Mouse (Mus musculus) thymus, adult 2 months (tissue): ENCODE results near the gene Prdm8. TPM values are rescaled to one million over a fixed set of nuclear protein-coding genes. Genes with fewer than 3 reads are reported as not detected.

ENCODE experiments used
- DNase-seq: peaks from one replicate; pipeline ENCODE4 v3.0.0; 2021
- H3K27ac ChIP-seq: fragments of 200-500 bp; 2 replicates; pipeline ENCODE4 v1.5.1; 2012; ENCODE audit warnings: low read length, control low read depth; ENCODE audit not compliant: control insufficient read depth, insufficient read depth
- H3K27me3 ChIP-seq: fragments of 200-500 bp; 2 replicates; pipeline ENCODE4 v1.6.1; 2012; ENCODE audit warnings: mild to moderate bottlenecking, low read length, moderate library complexity, mixed read lengths; ENCODE audit not compliant: control insufficient read depth, insufficient read depth
- H3K36me3 ChIP-seq: fragments of 200-500 bp; 2 replicates; pipeline ENCODE4 v1.6.1; 2012; ENCODE audit warnings: mild to moderate bottlenecking, low read length, moderate library complexity; ENCODE audit not compliant: control insufficient read depth, insufficient read depth
- H3K4me1 ChIP-seq: fragments of 200-500 bp; replicated peaks from 2 replicates; pipeline ENCODE4 v1.6.1; 2012; ENCODE audit warnings: low read length; ENCODE audit not compliant: control insufficient read depth, insufficient read depth
- H3K4me3 ChIP-seq: fragments of 200-500 bp; 2 replicates; pipeline ENCODE4 v1.5.1; 2012; ENCODE audit warnings: mild to moderate bottlenecking, low read length, control low read depth, moderate library complexity; ENCODE audit not compliant: control insufficient read depth, insufficient read depth
- CTCF ChIP-seq: fragments of 200-500 bp; IDR thresholded peaks from 2 replicates; pipeline ENCODE4 v1.5.1; 2012; ENCODE audit warnings: mild to moderate bottlenecking, control low read depth, low read length, moderate library complexity, borderline replicate concordance; ENCODE audit not compliant: control insufficient read depth, poor library complexity, insufficient read depth; ENCODE audit errors: extremely low read depth
- POLR2A ChIP-seq: fragments of 200-500 bp; IDR thresholded peaks from 2 replicates; pipeline ENCODE4 v1.6.1; 2012; ENCODE audit warnings: mild to moderate bottlenecking, low read length, control low read depth, moderate library complexity; ENCODE audit not compliant: control insufficient read depth, poor library complexity, insufficient read depth; ENCODE audit errors: extremely low read depth
- WGBS: fragments of 180-500 bp; shearing (Covaris S2); methylation state at CpG from one replicate; pipeline ENCODE4 v1.1.7; 2018; 5-methylcytosine and 5-hydroxymethylcytosine counted together
- polyA plus RNA-seq: library from polyadenylated mRNA; depleted of rRNA; stranded (reverse); fragments of >200 nt; gene quantifications from 2 replicates; pipeline ENCODE4 v1.2.3, GENCODE M21; 2012

The Prdm8 gene
- polyA plus RNA-seq, 1 experiment, result 0.09 TPM

DNA sequence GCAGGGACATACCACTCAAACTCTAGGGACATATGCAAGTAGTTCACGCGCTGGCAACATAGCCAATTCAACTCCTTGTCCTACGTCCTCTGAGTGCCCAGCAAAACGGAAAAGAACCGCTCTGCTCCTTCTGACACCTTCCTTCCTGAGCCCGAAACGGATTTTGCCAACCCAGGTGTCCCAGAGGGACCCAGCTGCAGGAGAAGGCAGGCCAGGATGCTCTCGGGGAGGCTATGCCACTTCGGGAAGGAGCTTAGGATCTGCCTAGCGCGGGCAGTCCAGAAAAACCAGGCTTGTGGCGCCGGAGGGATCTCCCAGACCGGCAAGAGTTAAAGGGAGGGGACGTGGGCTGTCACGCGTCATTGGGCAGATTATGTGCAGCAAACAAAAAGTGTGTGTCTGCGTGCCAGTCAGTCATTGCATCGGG, 13.5 kb downstream of the Prdm8 start:
- Histone ChIP-seq H3K4me3 (no peak overlapping the region), H3K27me3 (peaks cover 44% of the 10 kb centered on the region), H3K36me3 (no peaks in the 10 kb centered on the region), H3K4me1 (peaks cover 2% of the 10 kb centered on the region), H3K27ac (no peak overlapping the region)
- 4% methylated on average over 19 of the region's 19 CpGs for WGBS
- no peak for DNase-seq
- no peak for TF ChIP-seq CTCF
- TF ChIP-seq POLR2A, result no peak

DNA sequence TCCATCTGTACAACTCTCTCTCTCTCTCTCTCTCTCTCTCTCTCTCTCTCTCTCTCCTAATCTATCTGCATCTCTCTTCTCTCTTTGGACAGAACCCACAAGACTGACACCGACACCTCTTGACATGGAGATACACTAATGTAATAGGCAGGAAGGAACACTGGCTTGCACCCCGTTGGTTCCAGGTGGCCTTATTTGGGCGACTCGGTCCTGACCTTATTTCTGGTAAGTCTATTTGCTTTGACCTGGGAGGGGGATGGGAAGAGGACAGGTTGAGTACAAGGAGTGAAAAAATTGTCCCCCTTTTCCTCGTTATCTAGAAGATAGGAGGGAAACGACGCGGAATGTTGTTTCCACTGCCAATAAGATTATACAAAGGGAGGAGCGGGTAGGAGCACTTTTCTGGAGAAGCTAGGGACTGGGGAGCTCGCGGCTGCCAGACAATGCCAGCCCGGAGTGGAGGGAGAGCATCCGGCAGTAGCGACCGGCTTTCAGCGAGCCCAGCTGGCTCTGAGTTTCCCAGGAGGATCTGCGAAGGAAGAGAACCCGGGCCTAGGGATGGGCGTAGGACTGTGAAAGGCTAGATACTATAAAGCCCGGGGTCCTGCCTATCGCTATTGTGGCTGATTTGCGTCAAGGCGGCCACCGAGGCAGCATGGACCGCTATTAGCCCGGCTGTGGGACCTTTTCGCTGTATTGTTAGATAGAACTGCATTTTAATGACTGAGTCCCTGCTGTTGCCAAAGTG, 14.1 kb downstream of the Prdm8 start:
- DNase-seq, result no peak
- H3K36me3 ChIP-seq, result no peaks in the 10 kb centered on the region
- peaks cover 8% of the 10 kb centered on the region for H3K4me1 ChIP-seq
- H3K4me3 ChIP-seq, result no peak overlapping the region
- TF ChIP-seq CTCF (no peak), POLR2A (no peak)
- no peak overlapping the region for H3K27ac ChIP-seq
- peaks cover 50% of the 10 kb centered on the region for H3K27me3 ChIP-seq
- WGBS, result 4% methylated on average over 27 of the region's 27 CpGs

DNA sequence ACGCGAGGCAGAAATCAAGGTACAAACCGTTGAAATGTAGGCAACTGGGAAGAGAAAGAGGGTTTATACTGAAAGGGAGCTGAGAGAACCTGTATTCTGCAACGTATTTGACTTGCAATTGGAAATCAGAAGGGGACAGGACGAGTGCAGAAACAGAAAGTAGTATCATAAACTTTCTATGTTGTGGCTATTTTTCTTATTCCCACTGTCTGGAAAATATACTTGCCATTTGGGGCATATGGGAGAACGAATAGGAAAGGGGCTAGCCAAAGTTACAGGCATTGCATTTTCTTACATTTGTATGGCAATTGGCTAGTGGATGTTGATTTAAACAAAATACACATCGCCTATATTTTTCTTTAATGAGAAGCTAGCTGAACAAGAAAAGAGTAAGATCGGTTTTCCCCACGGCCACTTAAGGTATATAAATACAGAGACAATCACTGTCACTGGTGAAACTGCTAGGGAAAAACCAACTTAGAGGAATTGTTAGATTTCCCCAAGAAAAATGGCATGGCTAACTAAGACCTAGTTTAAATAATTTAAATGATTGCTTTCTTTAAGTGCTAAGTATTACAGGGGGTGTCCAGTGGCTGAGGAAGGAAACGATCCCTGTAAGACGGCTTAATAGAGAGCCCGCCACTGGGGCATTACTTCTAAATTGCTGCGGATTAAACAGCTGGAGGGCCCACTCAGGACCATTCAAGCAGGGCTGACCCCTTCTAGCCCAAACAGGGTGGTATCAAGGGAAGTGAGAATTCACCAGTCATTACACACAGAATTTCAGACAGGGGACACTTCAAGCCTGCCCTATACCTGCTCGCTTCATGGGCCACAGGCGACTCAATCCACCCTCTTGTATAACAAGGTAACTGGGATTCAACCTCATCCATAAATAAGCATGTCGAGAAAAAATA, 14.9 kb downstream of the Prdm8 start:
- no peak for DNase-seq
- peaks cover 56% of the 10 kb centered on the region for H3K27me3 ChIP-seq
- H3K4me1 ChIP-seq, result peaks cover 13% of the 10 kb centered on the region
- TF ChIP-seq POLR2A (no peak), CTCF (no peak)
- 17% methylated on average over 16 of the region's 16 CpGs for WGBS
- no peaks in the 10 kb centered on the region for H3K36me3 ChIP-seq
- no peak overlapping the region for H3K27ac ChIP-seq
- no peak overlapping the region for H3K4me3 ChIP-seq

DNA sequence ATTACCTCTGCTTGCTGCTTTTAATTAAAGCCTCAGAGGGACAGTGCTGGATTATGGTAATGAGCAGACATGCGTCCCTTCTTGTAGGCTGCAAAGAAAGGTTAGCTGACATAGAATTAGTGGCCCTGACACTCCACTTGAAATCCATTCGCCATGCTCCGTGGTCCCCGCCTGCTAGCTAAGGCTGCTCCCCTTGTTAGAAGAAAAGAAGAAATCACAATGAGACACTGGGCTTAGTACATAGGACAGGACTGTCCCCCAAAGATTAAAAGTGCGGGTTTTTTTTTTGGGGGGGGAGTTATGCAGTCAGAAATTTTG, 15.6 kb downstream of the Prdm8 start:
- TF ChIP-seq POLR2A, result no peak
- no peak for DNase-seq
- no peaks in the 10 kb centered on the region for H3K36me3 ChIP-seq
- H3K27me3 ChIP-seq, result peaks cover 56% of the 10 kb centered on the region
- H3K4me1 ChIP-seq, result peaks cover 13% of the 10 kb centered on the region
- H3K4me3 ChIP-seq, result no peak overlapping the region
- 15% methylated on average over 5 of the region's 5 CpGs for WGBS
- no peak overlapping the region for H3K27ac ChIP-seq

DNA sequence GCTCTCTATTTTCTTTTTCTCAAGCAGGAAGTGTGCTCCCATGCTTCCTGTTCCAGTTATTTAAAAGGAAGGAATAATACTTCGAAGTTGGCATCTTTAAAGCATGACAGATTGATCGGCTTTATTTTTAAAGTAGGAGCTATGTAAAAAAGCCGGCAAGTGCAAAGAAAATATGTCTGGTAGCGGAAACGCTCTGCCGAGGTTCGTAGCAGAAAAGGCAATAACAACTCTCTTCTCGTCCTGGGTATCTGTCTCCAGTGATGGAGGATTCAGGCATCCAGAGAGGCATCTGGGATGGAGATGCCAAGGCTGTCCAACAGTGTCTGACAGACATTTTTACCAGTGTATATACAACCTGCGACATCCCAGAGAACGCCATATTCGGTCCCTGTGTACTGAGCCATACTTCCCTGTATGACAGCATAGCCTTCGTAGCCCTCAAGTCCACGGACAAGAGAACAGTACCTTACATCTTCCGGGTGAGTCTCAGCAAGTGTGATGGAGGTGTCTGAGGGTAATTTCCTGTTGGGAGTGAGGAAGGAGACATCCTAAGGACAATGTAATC, 16.1 kb downstream of the Prdm8 start:
- no peak for DNase-seq
- H3K4me3 ChIP-seq, result no peak overlapping the region
- no peak overlapping the region for H3K27ac ChIP-seq
- no peaks in the 10 kb centered on the region for H3K36me3 ChIP-seq
- no peak for TF ChIP-seq CTCF
- no peak for TF ChIP-seq POLR2A
- peaks cover 56% of the 10 kb centered on the region for H3K27me3 ChIP-seq
- 8% methylated on average over 14 of the region's 14 CpGs for WGBS
- H3K4me1 ChIP-seq, result peaks cover 13% of the 10 kb centered on the region

DNA sequence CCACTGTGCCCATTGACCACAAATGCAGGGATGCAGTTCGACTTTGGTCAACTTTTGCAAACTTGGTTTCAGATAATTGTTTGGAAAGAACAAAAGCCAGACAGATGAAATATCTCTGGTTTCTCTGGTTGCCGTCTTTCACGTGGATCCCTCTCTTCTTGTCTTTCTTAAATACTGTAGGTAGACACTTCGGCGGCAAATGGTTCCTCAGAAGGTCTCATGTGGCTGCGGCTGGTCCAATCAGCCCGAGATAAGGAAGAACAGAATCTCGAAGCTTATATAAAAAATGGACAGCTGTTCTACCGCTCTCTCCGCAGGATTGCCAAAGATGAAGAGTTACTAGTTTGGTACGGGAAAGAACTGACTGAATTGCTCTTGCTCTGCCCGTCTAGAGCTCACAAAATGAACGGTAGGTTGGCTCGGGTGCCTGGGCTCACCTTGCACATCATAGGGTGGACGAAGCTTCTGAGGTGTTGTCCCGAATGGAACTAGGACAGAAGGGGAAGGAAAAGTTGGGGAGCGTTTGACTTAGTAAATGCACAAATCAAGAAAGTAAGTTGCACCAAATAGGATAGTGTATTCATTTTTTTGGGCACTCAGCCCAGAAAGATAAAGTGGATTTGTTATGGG, 17.4 kb downstream of the Prdm8 start:
- H3K4me3 ChIP-seq, result no peak overlapping the region
- TF ChIP-seq CTCF (no peak), POLR2A (no peak)
- no peak overlapping the region for H3K27ac ChIP-seq
- H3K4me1 ChIP-seq, result peaks cover 13% of the 10 kb centered on the region
- H3K36me3 ChIP-seq, result no peaks in the 10 kb centered on the region
- WGBS, result 8% methylated on average over 17 of the region's 17 CpGs
- peaks cover 54% of the 10 kb centered on the region for H3K27me3 ChIP-seq
- no peak for DNase-seq
